Mouse (Mus musculus) ES-Bruce4 (cell line): ENCODE data around the gene Cryl1.

Experiments
- CTCF ChIP-seq: IDR thresholded peaks from one replicate; pipeline ENCODE4 v1.8.1; 2011; ENCODE audit warnings: low read depth, low read length
- POLR2A ChIP-seq: IDR thresholded peaks from one replicate; pipeline ENCODE4 v1.8.1; 2011; ENCODE audit warnings: low read length; ENCODE audit not compliant: insufficient read depth

- TF ChIP-seq POLR2A, result no peak
- TF ChIP-seq CTCF, result no peak
These were observed 130.0 kb downstream of the Cryl1 start for GRCm38 (mm10) chr14:57268344-57268743.
